Mouse (Mus musculus): ENCODE measurements at regions not wholly inside any gene's neighbourhood (a gene's known extent, or its start where the extent isn't known, plus 50 kb on each side); places are given as distances from the start of the nearest gene placed in this dataset.
"Not testable (repeated sequence)": the region's sequence is repeated elsewhere in the genome, so short reads cannot be mapped to it uniquely, and the experiment has no call there.

DNA sequence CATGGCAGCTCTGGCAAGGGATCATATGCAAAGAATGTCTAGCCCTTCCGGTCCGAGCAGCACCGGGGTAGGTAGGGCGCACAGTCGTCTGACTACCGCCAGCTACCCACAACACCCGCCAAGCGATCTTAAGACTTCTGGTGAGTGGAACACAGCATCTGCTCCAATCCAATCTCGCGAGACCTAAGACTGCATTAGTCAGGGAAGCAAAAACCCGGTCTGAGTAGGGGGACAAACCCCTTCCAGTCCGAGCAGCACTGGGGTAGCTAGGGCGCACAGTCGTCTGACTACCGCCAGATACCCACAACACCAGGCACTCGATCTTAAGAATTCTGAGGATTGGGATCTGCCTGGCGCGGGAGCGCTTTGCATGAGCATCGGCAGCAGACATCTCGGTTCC, 57.1 kb downstream of the Nap1l2 start:
- WGBS = 48% methylated on average over 21 of the region's 21 CpGs

DNA sequence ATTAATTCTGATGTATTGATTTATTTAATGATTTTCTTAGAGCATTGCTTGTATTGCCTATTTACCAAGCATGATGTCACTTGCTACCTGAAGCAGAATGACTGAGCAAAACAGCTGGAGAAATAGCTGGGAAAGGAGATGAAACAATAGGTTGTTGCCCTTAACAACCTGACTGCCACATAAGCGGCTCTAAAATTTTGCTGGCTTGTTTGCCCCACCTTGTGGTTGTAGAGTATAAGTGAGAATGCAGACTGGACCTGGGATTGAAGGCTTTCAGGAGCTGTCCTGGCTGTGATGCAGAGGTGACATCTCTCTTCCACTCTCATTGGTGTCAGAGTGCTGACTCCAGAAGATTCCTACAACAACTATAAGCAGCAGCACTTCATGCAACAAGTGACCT, 77.3 kb downstream of the Nap1l2 start:
- Histone ChIP-seq H3K4me1 (replicated peaks) (no peaks in the 10 kb centered on the region), H3K36me3 (no peaks in the 10 kb centered on the region), H3K27ac (ENCODE audit: poor library complexity, severe bottlenecking) (no peak overlapping the region), H3K9ac (no peak overlapping the region), H3K4me2 (no peak overlapping the region), H3K27me3 (replicated peaks) (no peaks in the 10 kb centered on the region), H3K4me3 (no peak overlapping the region), H3K9me3 (replicated peaks) (no peaks in the 10 kb centered on the region)
- ATAC-seq (ENCODE audit: insufficient number of reproducible peaks, low FRiP score) = no peak
- WGBS = 20% methylated on average over 1 of the region's 1 CpGs

More for the DNA sequence above, 57.1 kb downstream of the Nap1l2 start:
- not testable (repeated sequence) for H3K4me1 ChIP-seq (replicated peaks); H3K4me3 ChIP-seq; H3K9ac ChIP-seq; H3K9me3 ChIP-seq (replicated peaks); ATAC-seq (ENCODE audit: insufficient number of reproducible peaks, low FRiP score); H3K27me3 ChIP-seq (replicated peaks); H3K36me3 ChIP-seq; H3K27ac ChIP-seq (ENCODE audit: poor library complexity, severe bottlenecking)
- 0 out of 2 replicates have a peak overlapping the region, but pooled peaks have one; percentile 13 for H3K4me2 ChIP-seq

DNA sequence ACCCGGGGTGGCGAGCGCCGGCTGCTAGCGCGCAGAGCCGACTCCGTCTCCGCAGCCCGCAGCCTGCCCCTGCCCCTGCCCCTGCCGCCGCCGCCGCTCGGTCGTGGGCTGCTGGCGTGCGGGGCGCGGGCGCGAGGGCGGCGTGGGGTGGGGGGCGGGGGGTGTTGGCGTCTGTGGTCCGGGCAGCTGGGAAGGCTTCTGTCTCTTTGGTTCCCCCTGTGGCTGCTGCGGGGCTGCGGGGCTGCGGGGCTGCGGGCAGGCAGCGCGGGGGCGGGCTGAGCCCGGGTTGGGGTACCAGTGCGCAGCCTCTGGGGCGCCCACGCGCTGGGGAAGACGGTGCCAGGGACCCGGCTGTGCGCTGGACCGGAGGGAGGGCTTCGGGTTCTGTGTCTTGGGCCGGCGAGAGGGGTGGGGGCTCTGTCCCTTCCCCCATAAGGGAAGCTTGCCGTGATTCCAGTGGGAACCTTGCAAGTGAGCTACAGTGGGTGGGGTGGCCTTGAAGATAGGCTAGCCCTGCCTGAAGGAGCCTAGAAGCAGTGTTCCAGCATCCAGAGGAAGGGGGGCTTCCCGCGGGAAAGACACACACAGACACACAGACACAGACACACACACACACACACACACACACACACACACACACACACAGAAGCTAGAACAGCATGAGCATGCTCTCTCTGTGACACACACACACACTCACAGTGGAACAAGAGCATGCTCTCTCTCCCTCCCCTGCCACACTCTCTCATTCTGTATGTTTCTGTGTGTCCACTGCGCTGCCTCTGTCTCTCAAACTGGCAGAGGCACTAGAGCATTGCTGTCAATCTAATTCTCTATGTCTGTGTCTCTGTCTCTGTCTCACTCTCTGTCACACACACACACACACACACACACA, 118.5 kb downstream of the Nap1l2 start:
- WGBS = no CpG with 5 or more reads among the region's 50 CpGs
- not testable (repeated sequence) for H3K27ac ChIP-seq (ENCODE audit: poor library complexity, severe bottlenecking); H3K4me3 ChIP-seq; H3K36me3 ChIP-seq; H3K27me3 ChIP-seq (replicated peaks); H3K9me3 ChIP-seq (replicated peaks); H3K4me2 ChIP-seq; H3K9ac ChIP-seq; H3K4me1 ChIP-seq (replicated peaks)
- ATAC-seq (ENCODE audit: insufficient number of reproducible peaks, low FRiP score) = peak; percentile 53; the same call in 1 of the 2 replicates

DNA sequence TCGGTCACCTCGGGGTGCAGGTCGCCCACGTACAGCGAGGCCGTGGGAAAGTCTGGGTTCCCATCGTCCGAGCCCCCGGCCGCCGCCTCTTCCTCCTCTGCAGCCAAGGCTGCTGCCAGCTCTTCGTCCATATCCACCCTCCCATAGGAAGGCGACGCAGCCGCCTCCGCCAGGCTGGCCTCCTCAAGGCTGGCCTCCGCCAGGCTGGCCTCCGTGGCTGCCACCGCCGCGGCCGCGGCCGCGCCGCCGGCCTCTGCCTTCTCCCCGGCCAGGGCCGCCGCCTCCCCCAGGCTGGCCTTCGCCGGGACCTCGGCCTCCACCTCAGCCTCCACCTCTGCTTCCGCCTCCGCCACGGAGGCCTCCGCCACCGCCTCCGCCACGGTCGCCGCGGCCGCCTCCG, 119.3 kb downstream of the Nap1l2 start:
- ATAC-seq (ENCODE audit: insufficient number of reproducible peaks, low FRiP score) = peak; percentile 18; the same call in 1 of the 2 replicates
- H3K36me3 ChIP-seq; H3K4me3 ChIP-seq; H3K9me3 ChIP-seq (replicated peaks); H3K27ac ChIP-seq (ENCODE audit: poor library complexity, severe bottlenecking); H3K9ac ChIP-seq; H3K4me2 ChIP-seq; H3K4me1 ChIP-seq (replicated peaks); H3K27me3 ChIP-seq (replicated peaks): not testable (repeated sequence)
- no CpG with 5 or more reads among the region's 45 CpGs for WGBS

DNA sequence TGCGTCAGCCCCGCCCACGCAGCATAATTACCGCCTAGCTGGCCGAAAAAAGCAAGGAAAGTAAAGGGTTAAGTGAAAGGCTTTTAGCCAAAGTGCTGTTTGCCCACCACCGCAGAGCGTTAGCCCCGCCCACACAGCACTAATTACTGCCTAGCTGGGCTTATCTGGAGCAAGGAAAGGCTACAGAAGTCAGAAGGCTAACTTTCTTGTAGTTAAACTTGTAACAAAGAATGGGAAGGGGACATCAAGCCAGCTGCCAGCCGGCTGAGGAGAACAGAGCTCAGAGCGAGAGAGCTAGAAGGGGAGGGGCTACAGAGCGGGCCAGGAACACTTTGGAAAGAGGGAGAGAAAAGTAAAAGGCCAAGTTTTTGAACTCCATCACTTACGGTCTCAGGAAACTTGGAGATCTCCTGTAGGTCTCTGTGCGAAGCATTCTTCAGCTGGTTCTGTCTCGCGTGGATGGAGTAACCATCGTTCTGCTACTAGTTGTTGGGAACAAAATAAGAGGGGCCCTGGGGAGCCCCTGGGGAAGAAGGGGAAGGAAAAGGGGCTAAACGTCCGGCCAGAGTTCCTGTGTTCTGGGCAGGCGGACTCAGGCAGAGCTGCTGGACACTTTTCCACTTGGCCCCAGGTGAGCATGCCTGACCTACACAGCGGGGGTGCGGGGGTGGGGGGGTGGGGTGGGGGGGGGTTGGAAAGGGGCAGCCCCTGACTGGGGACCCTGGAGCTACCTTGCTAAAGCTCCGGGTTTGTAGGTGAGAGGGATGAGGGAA, 98.3 kb downstream of the 1700018G05Rik start:
- ATAC-seq (ENCODE audit: insufficient number of reproducible peaks, low FRiP score) = peak; percentile 25; the same call in 1 of the 2 replicates
- Histone ChIP-seq H3K4me2 (peak overlapping the region; percentile 59), H3K9ac (peak overlapping the region; percentile 60; the same call in 1 of the 2 replicates), H3K36me3 (no peaks in the 10 kb centered on the region), H3K4me1 (replicated peaks) (no peaks in the 10 kb centered on the region), H3K9me3 (replicated peaks) (no peaks in the 10 kb centered on the region), H3K27me3 (replicated peaks) (0 out of 2 replicates have a peak, but pooled peaks cover 7% of the 10 kb centered on the region), H3K27ac (ENCODE audit: poor library complexity, severe bottlenecking) (peak overlapping the region; percentile 64; the same call in 1 of the 2 replicates), H3K4me3 (peak overlapping the region; percentile 47)
- WGBS = 10% methylated on average over 22 of the region's 22 CpGs

DNA sequence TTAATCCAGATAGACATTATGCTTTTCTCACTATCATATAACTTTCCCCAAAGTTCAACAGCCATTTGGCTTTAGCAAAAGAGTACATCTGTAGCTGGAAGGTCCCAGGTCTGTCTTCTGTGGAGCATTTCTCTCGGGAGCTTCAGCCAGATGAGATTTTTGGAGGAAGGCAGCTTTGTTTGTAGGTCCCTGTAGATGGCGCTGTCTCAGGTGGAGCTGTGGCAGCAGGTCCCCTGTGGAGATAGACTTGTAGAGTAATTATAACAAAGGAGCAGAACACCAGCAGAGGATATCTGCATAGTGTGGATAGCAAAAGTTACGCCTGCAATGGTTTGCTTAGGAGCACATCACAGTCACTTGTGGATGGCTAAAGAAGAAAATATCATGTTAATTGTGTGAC, 97.3 kb downstream of the 1700018G05Rik start:
- H3K4me2 ChIP-seq = peak overlapping the region; percentile 59
- H3K4me1 ChIP-seq (replicated peaks); H3K9me3 ChIP-seq (replicated peaks); H3K27me3 ChIP-seq (replicated peaks); H3K36me3 ChIP-seq; ATAC-seq (ENCODE audit: insufficient number of reproducible peaks, low FRiP score); H3K27ac ChIP-seq (ENCODE audit: poor library complexity, severe bottlenecking); H3K9ac ChIP-seq: not testable (repeated sequence)
- 29% methylated on average over 3 of the region's 3 CpGs for WGBS
- H3K4me3 ChIP-seq = 0 out of 2 replicates have a peak overlapping the region, but pooled peaks have one; percentile 3

DNA sequence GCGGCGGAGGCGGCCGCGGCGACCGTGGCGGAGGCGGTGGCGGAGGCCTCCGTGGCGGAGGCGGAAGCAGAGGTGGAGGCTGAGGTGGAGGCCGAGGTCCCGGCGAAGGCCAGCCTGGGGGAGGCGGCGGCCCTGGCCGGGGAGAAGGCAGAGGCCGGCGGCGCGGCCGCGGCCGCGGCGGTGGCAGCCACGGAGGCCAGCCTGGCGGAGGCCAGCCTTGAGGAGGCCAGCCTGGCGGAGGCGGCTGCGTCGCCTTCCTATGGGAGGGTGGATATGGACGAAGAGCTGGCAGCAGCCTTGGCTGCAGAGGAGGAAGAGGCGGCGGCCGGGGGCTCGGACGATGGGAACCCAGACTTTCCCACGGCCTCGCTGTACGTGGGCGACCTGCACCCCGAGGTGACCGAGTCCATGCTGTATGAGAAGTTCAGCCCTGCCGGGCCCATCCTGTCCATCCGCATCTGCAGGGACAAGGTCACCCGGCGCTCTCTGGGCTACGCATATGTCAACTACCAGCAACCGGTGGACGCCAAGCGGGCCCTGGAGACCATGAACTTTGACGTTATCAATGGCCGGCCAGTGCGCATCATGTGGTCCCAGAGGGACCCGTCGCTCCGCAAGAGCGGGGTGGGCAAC, 85.4 kb downstream of the 1700018G05Rik start:
- ATAC-seq (ENCODE audit: insufficient number of reproducible peaks, low FRiP score); H3K4me3 ChIP-seq; H3K9me3 ChIP-seq (replicated peaks); H3K27ac ChIP-seq (ENCODE audit: poor library complexity, severe bottlenecking); H3K4me2 ChIP-seq; H3K27me3 ChIP-seq (replicated peaks); H3K9ac ChIP-seq; H3K4me1 ChIP-seq (replicated peaks); H3K36me3 ChIP-seq: not testable (repeated sequence)
- no CpG with 5 or more reads among the region's 61 CpGs for WGBS

DNA sequence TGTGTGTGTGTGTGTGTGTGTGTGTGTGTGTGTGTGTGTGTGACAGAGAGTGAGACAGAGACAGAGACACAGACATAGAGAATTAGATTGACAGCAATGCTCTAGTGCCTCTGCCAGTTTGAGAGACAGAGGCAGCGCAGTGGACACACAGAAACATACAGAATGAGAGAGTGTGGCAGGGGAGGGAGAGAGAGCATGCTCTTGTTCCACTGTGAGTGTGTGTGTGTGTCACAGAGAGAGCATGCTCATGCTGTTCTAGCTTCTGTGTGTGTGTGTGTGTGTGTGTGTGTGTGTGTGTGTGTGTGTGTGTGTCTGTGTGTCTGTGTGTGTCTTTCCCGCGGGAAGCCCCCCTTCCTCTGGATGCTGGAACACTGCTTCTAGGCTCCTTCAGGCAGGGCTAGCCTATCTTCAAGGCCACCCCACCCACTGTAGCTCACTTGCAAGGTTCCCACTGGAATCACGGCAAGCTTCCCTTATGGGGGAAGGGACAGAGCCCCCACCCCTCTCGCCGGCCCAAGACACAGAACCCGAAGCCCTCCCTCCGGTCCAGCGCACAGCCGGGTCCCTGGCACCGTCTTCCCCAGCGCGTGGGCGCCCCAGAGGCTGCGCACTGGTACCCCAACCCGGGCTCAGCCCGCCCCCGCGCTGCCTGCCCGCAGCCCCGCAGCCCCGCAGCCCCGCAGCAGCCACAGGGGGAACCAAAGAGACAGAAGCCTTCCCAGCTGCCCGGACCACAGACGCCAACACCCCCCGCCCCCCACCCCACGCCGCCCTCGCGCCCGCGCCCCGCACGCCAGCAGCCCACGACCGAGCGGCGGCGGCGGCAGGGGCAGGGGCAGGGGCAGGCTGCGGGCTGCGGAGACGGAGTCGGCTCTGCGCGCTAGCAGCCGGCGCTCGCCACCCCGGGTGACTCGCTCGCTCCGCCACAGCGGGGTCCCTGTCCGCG, 84.4 kb downstream of the 1700018G05Rik start:
- H3K4me1 ChIP-seq (replicated peaks); H3K27me3 ChIP-seq (replicated peaks); H3K4me3 ChIP-seq; H3K9me3 ChIP-seq (replicated peaks); H3K9ac ChIP-seq; H3K27ac ChIP-seq (ENCODE audit: poor library complexity, severe bottlenecking); H3K4me2 ChIP-seq; ATAC-seq (ENCODE audit: insufficient number of reproducible peaks, low FRiP score); H3K36me3 ChIP-seq: not testable (repeated sequence)
- WGBS = no CpG with 5 or more reads among the region's 56 CpGs

DNA sequence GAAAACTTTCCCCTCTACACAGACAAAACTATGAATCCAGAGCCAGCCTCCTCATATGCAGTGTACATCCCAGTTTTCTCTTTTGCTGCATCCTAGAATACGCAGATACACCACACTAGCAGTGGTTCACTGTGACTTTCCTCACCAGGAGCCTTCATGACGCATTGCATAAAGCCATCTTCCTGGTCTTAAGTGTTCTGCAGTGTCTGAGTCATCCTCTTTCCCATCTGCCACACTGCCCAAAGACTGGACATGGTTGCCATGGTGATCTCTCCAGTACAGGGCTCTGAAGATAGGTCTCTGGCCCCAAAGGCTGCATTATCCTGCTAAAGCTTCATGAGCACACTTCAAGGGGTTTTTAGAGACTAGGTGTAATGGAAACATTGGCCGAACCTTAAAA, 65.8 kb downstream of the 1700018G05Rik start:
- H3K4me1 ChIP-seq (replicated peaks); H3K27me3 ChIP-seq (replicated peaks); ATAC-seq (ENCODE audit: insufficient number of reproducible peaks, low FRiP score); H3K4me2 ChIP-seq; H3K4me3 ChIP-seq; H3K27ac ChIP-seq (ENCODE audit: poor library complexity, severe bottlenecking); H3K9me3 ChIP-seq (replicated peaks); H3K9ac ChIP-seq; H3K36me3 ChIP-seq: not testable (repeated sequence)
- WGBS = 70% methylated on average over 1 of the region's 3 CpGs
